Mouse (Mus musculus): Measurements from ENCODE around the gene Trmt2a.

Gene Trmt2a

GRCm38 (mm10) chr16:18227187-18227586 lies 21.3 kb upstream of the Trmt2a start:
- H3K36me3 ChIP-seq (ENCODE audit: insufficient read depth, low read length), result peaks cover 62% of the 10 kb centered on the region
- no peaks in the 10 kb centered on the region for H3K27me3 ChIP-seq (ENCODE audit: insufficient read depth, low read length)
- H3K4me3 ChIP-seq (replicated peaks; ENCODE audit: low read length), result no peak overlapping the region
- TF ChIP-seq NANOG (IDR thresholded peaks at IDR 0.05; ENCODE audit: borderline replicate concordance, low read length) (no peak), CTCF (conservative IDR thresholded peaks at IDR 0.05; ENCODE audit: low read length) (no peak), POU5F1 (IDR thresholded peaks at IDR 0.05; ENCODE audit: borderline replicate concordance, low read length) (no peak)
- peaks cover 28% of the 10 kb centered on the region for H3K4me1 ChIP-seq (replicated peaks; ENCODE audit: low read depth, low read length)
- no peaks in the 10 kb centered on the region for H3K9me3 ChIP-seq (ENCODE audit: low read length)

GRCm38 (mm10) chr16:18227897-18228422 lies 20.5 kb upstream of the Trmt2a start:
- Histone ChIP-seq H3K36me3 (ENCODE audit: insufficient read depth, low read length) (peaks cover 54% of the 10 kb centered on the region), H3K4me3 (replicated peaks; ENCODE audit: low read length) (no peak overlapping the region), H3K27me3 (ENCODE audit: insufficient read depth, low read length) (0 out of 2 replicates have a peak, but pooled peaks cover under 1% of the 10 kb centered on the region), H3K4me1 (replicated peaks; ENCODE audit: low read depth, low read length) (peaks cover 28% of the 10 kb centered on the region), H3K9me3 (ENCODE audit: low read length) (no peaks in the 10 kb centered on the region)
- TF ChIP-seq CTCF (conservative IDR thresholded peaks at IDR 0.05; ENCODE audit: low read length), result no peak
- no peak for TF ChIP-seq POU5F1 (IDR thresholded peaks at IDR 0.05; ENCODE audit: borderline replicate concordance, low read length)
- no peak for TF ChIP-seq NANOG (IDR thresholded peaks at IDR 0.05; ENCODE audit: borderline replicate concordance, low read length)

- peaks cover 30% of the 10 kb centered on the region for H3K4me1 ChIP-seq (replicated peaks; ENCODE audit: low read depth, low read length)
- no peaks in the 10 kb centered on the region for H3K9me3 ChIP-seq (ENCODE audit: low read length)
- TF ChIP-seq POU5F1 (IDR thresholded peaks at IDR 0.05; ENCODE audit: borderline replicate concordance, low read length) (no peak), NANOG (IDR thresholded peaks at IDR 0.05; ENCODE audit: borderline replicate concordance, low read length) (no peak), CTCF (conservative IDR thresholded peaks at IDR 0.05; ENCODE audit: low read length) (no peak)
- peaks cover 45% of the 10 kb centered on the region for H3K36me3 ChIP-seq (ENCODE audit: insufficient read depth, low read length)
- no peak overlapping the region for H3K4me3 ChIP-seq (replicated peaks; ENCODE audit: low read length)
- H3K27me3 ChIP-seq (ENCODE audit: insufficient read depth, low read length), result peaks cover 9% of the 10 kb centered on the region
These were observed 19.6 kb upstream of the Trmt2a start for GRCm38 (mm10) chr16:18228856-18229255.

GRCm38 (mm10) chr16:18229622-18230021 lies 18.9 kb upstream of the Trmt2a start:
- H3K4me1 ChIP-seq (replicated peaks; ENCODE audit: low read depth, low read length), result peaks cover 34% of the 10 kb centered on the region
- H3K4me3 ChIP-seq (replicated peaks; ENCODE audit: low read length), result 0 out of 2 replicates have a peak overlapping the region, but pooled peaks have one; percentile 13
- no peaks in the 10 kb centered on the region for H3K9me3 ChIP-seq (ENCODE audit: low read length)
- TF ChIP-seq CTCF (conservative IDR thresholded peaks at IDR 0.05; ENCODE audit: low read length), result no peak
- TF ChIP-seq NANOG (IDR thresholded peaks at IDR 0.05; ENCODE audit: borderline replicate concordance, low read length), result no peak
- TF ChIP-seq POU5F1 (IDR thresholded peaks at IDR 0.05; ENCODE audit: borderline replicate concordance, low read length), result no peak
- peaks cover 37% of the 10 kb centered on the region for H3K36me3 ChIP-seq (ENCODE audit: insufficient read depth, low read length)
- peaks cover 17% of the 10 kb centered on the region for H3K27me3 ChIP-seq (ENCODE audit: insufficient read depth, low read length)

- TF ChIP-seq POU5F1 (IDR thresholded peaks at IDR 0.05; ENCODE audit: borderline replicate concordance, low read length) (no peak), CTCF (conservative IDR thresholded peaks at IDR 0.05; ENCODE audit: low read length) (no peak), NANOG (IDR thresholded peaks at IDR 0.05; ENCODE audit: borderline replicate concordance, low read length) (no peak)
- Histone ChIP-seq H3K9me3 (ENCODE audit: low read length) (no peaks in the 10 kb centered on the region), H3K4me3 (replicated peaks; ENCODE audit: low read length) (no peak overlapping the region), H3K4me1 (replicated peaks; ENCODE audit: low read depth, low read length) (peaks cover 37% of the 10 kb centered on the region), H3K36me3 (ENCODE audit: insufficient read depth, low read length) (peaks cover 31% of the 10 kb centered on the region), H3K27me3 (ENCODE audit: insufficient read depth, low read length) (peaks cover 22% of the 10 kb centered on the region)
These were observed 17.9 kb upstream of the Trmt2a start for GRCm38 (mm10) chr16:18230617-18231016.

- TF ChIP-seq CTCF (conservative IDR thresholded peaks at IDR 0.05; ENCODE audit: low read length), result no peak
- no peak for TF ChIP-seq NANOG (IDR thresholded peaks at IDR 0.05; ENCODE audit: borderline replicate concordance, low read length)
- no peak for TF ChIP-seq POU5F1 (IDR thresholded peaks at IDR 0.05; ENCODE audit: borderline replicate concordance, low read length)
- Histone ChIP-seq H3K27me3 (ENCODE audit: insufficient read depth, low read length) (peaks cover 24% of the 10 kb centered on the region), H3K4me1 (replicated peaks; ENCODE audit: low read depth, low read length) (peaks cover 41% of the 10 kb centered on the region), H3K36me3 (ENCODE audit: insufficient read depth, low read length) (peaks cover 30% of the 10 kb centered on the region), H3K9me3 (ENCODE audit: low read length) (no peaks in the 10 kb centered on the region), H3K4me3 (replicated peaks; ENCODE audit: low read length) (no peak overlapping the region)
These were observed 17.4 kb upstream of the Trmt2a start for GRCm38 (mm10) chr16:18231047-18231446.

GRCm38 (mm10) chr16:18231451-18231850 lies 17.0 kb upstream of the Trmt2a start:
- Histone ChIP-seq H3K4me3 (replicated peaks; ENCODE audit: low read length) (no peak overlapping the region), H3K4me1 (replicated peaks; ENCODE audit: low read depth, low read length) (peaks cover 45% of the 10 kb centered on the region), H3K36me3 (ENCODE audit: insufficient read depth, low read length) (peaks cover 30% of the 10 kb centered on the region), H3K27me3 (ENCODE audit: insufficient read depth, low read length) (peaks cover 24% of the 10 kb centered on the region), H3K9me3 (ENCODE audit: low read length) (no peaks in the 10 kb centered on the region)
- TF ChIP-seq POU5F1 (IDR thresholded peaks at IDR 0.05; ENCODE audit: borderline replicate concordance, low read length) (no peak), NANOG (IDR thresholded peaks at IDR 0.05; ENCODE audit: borderline replicate concordance, low read length) (no peak), CTCF (conservative IDR thresholded peaks at IDR 0.05; ENCODE audit: low read length) (no peak)

- peaks cover 51% of the 10 kb centered on the region for H3K4me1 ChIP-seq (replicated peaks; ENCODE audit: low read depth, low read length)
- H3K27me3 ChIP-seq (ENCODE audit: insufficient read depth, low read length), result peaks cover 24% of the 10 kb centered on the region
- no peaks in the 10 kb centered on the region for H3K9me3 ChIP-seq (ENCODE audit: low read length)
- TF ChIP-seq POU5F1 (IDR thresholded peaks at IDR 0.05; ENCODE audit: borderline replicate concordance, low read length) (no peak), NANOG (IDR thresholded peaks at IDR 0.05; ENCODE audit: borderline replicate concordance, low read length) (no peak), CTCF (conservative IDR thresholded peaks at IDR 0.05; ENCODE audit: low read length) (no peak)
- no peak overlapping the region for H3K4me3 ChIP-seq (replicated peaks; ENCODE audit: low read length)
- H3K36me3 ChIP-seq (ENCODE audit: insufficient read depth, low read length), result peaks cover 29% of the 10 kb centered on the region
These were observed 15.0 kb upstream of the Trmt2a start for GRCm38 (mm10) chr16:18233451-18233850.
